Mouse (Mus musculus) spleen, adult 2 months (tissue): Measurements from ENCODE around the gene Etl4.

Experiments
- CTCF ChIP-seq: fragments of 200-500 bp; IDR thresholded peaks from 2 replicates; pipeline ENCODE4 v1.5.1; 2011; ENCODE audit warnings: mild to moderate bottlenecking, inconsistent platforms; ENCODE audit not compliant: insufficient read depth, insufficient read length, insufficient replicate concordance; ENCODE audit errors: extremely low read depth
- POLR2A ChIP-seq: fragments of 200-500 bp; IDR thresholded peaks from 2 replicates; pipeline ENCODE4 v1.6.1; 2011; ENCODE audit warnings: low read depth, low read length, inconsistent platforms

DNA sequence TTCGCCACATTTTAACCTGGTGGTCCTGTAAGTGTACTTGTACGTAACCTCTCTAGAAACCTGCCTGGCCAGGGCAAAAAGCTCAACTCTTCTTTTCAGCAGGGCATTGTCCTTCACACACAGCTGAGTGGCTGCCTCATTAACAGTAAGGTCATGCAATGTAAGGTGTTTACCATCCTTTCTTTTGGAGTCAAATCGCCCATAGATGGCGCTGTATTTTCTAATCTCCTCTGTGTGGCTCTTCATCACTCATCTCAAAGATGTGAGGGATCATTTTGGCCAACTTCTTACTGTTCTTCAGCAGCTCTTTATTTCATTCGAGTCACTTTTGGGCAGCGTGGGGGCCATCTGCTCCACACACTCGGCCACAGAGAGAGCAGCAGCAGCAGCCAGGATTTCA lies 56.9 kb downstream of the Etl4 start:
- TF ChIP-seq POLR2A = no peak
- TF ChIP-seq CTCF = no peak
